Mouse (Mus musculus) retina, postnatal 1 day (tissue): ENCODE measurements around the gene Mien1.

Experiments
- DNase-seq: peaks from one replicate; pipeline ENCODE4 v3.0.0-alpha.2; 2012

The Mien1 gene

DNA sequence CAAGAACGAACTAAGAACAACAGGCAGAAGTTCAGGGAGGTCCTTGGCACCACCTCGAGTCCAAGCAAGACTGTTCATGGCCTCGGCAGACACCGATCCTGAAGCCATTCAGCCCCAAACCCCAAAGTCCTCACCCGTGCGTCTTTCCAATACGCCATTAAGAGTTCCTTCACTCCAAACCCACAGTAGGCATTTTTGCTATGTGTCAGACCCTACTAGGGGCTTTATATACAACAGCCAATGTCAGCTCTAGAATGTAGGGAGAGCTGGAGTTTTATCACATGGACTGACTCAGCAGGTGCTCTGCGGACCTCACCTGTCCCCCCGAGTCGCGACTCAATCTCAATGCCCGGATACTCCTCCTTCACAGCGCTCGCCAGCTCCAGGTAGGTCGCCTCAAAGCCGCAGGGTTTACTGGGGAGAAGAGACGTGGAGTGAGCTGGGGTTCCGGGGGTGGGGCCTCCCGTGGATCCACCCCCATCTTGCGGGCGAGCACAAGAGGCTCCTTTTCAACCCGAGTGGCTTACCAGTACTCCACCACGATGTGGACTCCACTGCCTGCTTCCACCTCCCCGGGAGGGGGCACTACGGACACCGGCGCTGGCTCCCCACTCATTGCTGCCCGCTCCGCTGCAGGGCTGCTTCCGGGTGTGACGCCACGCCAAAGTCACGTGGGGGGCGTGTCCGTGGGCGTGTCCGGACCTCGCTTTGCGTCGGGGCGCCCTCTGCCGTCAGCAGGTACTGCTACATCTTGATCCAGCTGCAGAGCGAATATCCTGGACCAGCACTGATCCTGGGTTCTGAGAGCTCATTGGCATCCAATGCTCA, at the start of gene Mien1:
TSS of gene Mien1 (minus strand) at position 661 of the 828 bp plus-strand sequence.
- DNase-seq = peak; percentile 93

DNA sequence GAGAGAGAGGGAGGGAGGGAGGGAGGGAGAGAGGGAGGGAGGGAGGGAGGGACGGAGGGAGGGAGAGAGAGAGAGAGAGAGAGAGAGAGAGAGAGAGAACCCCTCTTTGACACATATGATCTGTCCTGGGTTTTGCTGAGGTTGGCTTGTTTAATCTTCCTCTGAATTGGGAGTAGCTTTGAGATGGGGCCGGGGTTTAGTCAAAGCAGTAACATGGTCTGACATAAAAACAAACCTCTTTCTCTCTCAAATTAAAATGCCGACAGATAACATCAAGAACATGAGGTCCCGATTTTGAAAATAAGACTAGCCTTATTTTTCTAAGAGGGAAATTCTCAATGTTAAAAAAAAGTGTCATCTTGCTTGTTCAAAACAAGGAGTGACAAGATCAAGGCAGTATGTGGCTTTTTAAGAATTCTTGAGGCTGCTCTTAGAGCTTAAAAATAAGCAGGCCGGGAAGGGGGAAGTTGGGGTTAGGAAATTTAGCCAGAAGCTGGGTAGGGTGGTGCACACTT, 48.8 kb upstream of the Mien1 start:
- DNase-seq = no peak

DNA sequence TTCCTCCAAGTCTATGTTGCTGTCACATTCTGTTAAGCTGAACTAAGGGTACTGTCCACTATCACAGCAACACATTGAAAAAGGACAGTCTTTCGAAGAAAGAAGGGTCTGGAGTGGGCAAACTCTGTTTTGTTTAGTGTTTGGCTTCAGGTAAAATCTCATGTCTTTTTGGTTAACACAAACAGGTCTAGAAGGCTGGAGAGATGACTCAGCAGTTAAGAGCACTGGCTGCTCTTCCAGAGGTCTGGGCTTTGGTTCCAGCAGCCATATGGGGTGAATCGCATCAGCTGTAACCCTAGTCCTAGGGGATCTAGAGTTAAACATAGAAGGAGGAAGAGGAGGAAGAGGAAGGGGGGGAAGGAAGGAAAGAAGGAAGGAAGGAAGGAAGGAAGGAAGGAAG, 47.0 kb upstream of the Mien1 start:
- no peak for DNase-seq

DNA sequence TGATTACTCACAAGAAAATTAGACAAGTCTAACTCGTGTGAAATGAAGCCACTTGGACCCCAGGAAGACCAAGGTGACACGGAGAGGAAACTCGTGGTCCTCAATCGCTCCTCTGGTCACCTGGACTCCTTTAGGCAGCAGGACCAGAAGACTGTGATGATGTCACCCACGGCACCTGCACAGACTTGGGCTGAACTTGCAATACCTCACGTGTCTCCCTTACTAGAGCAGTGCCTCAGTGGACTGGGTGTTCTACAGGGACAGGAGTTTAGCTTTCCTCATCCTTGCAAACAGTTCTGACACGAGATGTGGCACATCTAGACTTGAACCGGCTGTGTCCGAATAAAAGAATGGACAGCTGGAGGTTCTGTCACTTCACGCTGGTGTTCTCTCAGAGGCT, 43.3 kb upstream of the Mien1 start:
- DNase-seq = no peak

DNA sequence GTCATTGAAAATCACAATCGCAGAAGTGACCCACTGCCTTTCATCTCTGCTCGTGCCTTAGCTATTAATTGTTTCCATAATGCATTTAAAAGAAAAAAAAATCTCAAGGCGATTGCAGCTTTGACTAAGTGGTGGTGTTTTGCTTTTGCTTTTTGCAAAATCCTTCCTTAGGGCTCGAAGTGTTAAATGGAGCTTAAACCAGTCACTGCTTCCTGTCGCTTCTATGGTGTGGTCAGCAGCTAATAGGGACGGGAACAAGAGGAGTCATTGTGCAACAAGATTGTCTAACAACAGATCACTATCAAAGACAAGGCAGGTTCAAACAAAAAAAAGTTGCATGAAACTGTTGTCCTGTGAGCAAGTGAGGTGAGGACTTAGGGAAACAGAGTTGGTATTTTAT, 42.4 kb upstream of the Mien1 start:
- DNase-seq = no peak

DNA sequence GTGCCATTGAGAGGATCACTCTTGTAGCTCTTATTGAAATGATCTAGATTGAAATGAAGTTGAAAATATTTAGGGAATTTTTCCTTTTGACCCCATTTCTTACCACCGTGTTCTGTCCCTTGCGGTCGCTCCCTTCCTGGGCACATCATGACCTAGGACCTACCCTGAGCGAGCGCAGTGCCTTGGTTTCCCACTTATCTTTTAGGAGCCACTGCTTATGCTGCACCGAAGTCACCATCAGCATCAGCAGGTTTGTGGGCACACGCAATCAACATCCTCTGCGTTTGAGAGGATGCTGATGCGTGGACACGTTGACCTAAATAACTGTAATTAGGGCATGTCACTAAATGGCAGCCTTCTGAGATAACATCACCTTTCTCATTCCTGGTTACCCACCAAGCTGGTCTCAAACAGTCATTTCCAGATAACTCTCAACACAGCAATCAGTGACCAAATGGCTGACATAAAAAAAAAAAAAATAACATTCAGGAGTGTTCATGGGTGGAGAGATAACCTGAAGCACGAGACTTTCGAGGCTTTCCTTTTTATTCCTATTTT, 41.2 kb upstream of the Mien1 start:
- DNase-seq = no peak

DNA sequence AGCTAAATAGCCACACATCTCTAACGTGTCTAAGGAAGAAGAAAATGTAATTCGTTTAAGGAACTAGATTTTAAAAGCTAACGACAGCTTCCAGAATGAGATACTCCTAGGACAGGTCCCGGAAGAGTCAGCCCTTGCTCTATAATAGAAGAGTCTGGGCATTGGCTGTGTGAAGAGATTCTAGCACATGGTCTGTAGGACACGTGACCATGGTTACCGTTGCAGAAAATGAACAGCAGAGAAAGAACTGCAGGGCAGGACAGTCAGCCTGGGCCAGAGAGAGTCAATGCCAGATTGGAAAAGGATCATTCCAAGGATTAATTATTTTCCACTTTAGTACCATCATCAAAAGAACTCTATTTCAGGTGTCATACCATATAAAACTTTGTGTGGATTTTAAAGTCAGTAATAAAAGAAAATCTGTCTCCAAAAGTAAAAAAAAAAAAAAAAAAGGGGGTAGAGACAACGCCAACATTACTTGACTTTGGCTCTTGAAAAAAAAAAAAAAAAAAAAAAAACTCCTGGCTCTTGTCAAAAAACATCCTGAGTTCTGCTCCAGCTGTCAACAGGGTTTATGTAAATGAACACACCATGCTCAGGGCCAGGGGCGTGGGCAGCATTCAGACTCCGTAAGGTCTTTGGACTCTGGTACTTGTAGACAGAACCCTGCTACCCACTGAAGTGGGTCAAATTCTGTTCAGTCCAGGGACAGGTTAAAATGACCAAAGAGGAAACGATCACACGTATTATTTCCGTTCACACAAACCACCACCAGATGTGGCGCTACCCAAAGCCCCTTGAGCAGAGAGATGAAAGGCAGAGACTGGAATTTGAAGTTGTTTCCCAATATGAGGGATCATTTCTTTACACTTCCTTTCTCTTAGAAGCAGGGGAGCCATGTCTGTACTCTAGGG, 40.5 kb upstream of the Mien1 start:
- DNase-seq = no peak

DNA sequence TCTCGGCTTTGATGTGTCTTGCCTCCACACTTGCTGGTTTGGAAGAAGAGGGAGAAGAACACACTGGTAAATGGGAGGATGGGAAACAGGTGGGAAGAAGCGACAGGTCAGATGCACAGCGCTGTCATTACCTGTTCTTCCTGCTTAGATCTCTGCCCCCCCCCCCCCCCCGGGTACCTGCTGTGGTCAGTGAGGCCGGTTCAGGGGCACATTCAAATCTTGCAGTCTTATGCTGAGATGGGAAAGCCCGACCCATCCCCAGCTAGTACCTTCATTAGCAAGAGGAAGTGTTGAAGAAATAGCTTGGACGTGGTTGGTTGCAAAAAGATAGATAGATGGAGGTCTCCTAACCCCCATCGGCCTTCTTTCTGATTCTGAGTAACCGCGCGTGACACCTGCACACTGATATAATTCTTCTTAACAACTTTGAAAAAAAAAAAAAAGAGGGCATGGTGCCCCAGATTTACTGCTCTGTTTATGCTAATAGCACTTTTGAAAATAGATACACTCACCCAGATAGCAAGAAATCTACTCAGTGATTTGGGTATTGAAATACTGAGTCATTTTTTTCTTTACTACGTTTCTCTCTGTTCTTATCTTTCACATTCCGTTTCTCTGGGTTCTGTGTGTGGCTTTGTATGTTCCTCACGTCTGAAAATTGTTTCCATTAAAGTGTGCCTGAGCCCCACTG, 38.4 kb upstream of the Mien1 start:
- no peak for DNase-seq

DNA sequence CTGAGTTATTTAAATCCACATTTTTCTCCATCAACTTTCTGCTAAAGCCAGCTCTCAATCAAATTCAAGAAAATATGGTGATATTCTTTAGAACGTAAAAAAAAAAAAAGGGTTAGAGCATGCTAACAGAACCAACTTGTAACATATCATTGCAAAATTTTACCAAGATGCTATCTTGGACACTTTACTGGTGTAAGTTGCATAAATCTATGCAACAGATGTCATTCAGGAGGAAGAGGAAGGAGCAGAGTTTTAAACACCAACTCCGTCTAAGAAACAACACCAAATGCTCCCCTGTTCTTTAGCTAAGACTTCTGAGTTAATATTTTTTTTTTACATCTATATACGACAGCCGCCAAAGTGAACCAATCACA, 37.6 kb upstream of the Mien1 start:
- no peak for DNase-seq

DNA sequence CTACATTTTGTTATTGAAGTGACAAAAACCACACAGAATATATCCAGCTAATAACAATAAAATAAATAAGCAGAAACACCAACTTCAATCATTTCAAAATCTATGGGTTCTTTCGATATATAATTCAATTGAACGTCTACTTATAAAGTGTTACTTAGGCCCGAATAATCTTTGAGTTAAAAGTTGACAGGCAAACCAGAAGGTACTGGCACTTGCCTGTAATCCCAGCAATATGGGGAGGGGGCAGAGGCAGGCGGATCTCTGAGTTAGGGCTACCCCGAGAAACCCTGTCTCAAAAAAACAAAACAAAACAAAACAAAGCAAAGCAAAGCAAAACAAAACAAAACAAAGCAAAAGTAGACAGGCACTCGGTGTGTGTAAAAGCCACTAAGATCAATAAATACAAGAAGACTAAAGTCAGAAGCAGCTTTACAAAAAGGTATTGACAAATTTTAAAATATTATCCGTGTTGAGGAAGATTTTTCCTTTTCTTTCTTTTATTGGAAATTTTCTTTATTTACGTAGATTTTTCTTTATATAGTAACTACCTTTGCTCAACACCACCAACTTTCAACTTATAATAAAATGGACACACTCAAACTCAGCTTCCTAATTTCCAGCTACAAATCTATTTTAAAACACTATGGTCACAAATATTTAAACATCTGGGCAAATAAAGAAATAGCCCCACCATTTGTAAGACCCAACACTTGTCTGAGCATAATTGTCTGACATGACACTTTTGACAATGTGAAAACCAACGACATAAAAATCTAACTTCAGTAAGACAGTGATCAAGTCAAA, 37.0 kb upstream of the Mien1 start:
- DNase-seq = no peak

DNA sequence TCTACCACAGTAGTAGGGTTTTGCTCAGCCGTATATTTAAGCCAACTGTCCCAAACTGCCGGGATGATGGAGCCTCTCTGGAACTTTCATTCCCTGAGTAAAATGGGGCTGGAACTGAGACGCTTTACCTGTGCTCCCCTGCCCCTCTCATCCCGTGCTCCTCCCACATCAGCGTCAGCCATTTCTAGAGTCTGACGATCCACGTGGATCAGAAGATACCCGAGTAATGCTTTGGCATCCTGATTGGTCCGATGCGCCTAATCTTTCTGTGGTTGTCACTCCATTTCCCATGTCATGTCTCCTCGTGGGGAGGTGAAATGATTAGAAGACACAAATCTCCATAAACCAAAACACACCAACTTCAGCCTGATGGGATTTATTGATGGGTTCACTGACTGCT, 36.2 kb upstream of the Mien1 start:
- DNase-seq = no peak

DNA sequence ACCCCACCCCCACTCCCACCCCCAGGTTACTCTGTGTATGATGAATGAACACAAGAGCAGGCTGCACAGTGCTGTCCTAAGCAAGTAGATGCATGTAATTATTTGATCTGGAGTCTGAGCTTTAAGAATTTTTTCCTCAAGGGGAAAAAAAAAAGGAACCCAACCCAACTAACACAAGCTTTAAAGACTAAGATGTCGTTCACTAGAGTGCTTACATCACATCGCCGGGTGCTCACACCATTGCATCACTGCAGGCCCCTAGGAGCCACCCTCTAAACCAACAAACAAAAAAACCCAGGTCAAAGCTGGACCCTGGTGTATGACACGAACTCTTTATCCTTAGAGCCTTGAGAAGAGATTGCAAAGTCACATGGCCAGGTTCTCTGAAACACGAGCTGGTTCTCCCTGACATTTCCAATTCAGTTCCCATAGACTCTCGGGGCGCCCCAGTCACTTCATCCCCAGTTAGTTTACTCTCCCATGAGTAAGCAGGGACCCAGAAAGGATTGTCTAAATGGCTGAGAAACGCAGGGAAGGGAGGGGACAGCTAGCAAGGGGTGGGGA, 35.2 kb upstream of the Mien1 start:
- no peak for DNase-seq

DNA sequence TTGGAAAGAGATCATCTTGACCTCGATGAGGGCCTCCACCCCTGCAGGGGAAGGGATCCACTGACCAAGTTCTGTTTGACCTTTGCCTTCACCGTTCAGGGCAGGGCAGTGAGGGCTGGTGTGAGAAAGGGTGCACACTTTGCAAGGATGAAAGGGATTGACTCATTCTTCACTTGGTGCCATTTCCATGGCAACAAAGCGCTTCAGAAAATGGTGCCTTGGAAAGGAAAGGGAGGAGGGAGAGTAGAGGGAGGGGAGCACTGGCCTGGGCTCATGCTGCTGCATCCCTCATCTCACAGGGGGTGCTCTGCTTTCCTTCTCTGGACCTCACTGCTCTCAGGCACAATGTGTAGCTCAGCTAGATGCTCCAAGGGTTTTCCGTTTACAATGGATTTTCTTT, 33.9 kb upstream of the Mien1 start:
- no peak for DNase-seq

DNA sequence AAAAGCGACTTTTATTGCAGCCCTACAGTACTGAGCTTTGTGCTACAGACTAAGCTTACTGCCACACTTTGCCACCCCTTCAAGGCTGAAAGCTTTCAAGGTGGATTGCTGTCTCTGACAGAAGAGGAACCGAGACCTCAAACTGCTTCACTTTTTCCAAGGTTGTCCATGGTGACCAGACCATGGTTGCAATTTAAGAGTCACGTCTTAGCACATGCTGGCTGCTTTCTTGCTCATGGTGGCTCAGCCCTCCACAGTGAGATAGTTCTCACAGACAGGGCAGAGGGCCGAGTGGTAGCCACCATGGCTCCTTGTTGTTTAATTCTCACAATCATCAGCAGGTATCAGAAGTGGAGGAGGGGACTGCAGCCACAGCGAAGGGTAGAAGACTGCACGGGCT, 32.0 kb upstream of the Mien1 start:
- no peak for DNase-seq

DNA sequence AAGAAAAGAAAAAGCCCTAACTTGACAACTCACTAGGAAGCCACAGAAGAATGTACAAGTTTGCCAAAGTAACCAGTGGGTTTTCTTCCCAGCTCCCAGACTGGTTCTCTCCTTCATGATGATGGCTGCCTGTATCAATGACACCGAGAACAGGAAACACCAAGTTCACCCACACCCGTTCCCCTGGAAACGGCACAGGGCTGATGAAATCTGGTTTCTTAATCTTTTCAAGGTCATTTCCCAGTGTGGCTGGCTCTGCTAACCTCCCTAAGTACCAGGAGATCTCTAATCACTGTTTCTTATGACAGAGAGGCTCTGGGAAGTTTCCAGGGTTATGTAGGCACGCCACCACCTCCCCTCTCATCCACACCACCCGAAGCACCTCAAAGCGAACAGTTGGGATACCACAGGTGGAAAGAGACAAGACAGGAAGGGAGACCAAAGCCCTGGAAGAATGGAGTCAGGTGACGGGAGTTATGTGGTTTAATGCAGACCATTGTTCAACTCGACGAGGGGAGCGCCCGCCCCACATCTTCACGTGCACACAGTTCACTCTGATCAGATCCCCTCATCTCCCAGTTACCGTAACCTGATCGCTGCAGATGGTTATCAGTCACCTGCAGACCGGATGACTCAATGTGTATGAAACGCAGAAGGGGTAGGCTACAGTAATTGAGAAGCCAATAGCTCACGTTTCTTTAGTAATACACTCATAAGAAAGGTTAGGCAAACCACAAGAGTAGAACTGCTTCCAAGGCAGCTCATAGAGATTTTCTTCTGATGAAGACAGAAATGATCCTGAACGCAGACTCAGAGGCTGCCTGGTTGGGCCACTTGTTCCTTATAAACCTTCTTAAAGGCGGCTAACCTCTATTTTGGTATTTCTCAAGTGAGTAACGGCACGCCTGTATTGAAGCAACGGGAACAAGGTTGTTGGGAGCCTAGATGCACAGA, 31.2 kb upstream of the Mien1 start:
- no peak for DNase-seq

DNA sequence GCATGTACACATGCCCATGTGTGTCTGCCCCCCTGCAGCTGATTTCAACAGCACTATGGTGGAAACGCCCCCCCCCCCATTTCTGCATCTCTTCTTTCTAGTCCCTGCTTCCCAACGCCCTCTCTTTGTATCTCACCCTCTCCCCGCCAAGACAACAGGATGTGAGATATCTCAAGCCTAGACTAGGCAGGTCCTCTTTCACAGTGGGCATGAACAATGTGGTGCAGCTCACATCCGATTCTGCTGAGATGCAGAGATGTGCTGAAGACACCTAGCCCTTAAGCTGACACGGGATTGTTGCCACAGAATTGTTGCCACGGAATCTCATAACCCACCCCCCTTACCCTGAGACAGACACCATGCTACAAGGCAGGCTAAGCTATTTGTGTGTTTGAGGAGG, 25.7 kb upstream of the Mien1 start:
- DNase-seq = no peak

DNA sequence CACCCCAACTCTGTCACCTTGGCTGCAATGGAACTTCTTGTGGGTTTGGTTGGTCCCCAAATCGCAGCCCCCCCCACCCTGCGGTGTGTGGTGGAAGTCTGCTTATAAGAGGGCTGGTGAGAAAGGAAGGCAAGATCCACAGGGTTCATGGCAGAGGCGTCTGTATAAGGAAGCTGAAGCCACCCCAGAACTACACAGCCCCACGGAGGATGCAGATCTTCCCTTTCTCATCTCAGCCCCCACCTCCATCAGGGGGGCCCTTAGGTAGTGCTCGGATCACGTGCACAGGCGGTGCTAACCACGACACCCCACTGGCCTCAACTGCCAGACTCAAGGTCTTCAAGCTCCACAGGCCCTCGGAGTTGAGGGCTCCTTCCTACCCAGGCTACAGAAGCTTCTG, 25.1 kb upstream of the Mien1 start:
- DNase-seq = no peak

DNA sequence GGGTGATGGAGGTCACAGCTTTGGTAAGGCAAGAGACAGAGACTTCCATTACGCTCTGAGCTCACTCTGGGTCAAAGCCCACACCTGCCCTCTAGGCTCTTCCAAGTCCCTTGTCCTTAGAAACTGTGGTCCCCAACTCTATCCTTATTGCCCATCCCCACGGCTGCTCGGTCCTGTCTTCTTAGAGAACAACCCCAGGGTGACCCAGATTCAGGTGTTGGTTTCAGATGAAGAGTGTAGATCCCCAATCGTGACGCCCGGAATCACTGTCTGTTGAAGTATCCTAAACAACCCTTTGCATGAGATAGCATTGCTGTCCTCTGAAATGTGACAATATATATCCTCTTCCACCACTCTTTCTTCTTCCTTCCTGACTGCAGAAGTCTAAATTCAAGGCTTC, 23.5 kb upstream of the Mien1 start:
- no peak for DNase-seq

DNA sequence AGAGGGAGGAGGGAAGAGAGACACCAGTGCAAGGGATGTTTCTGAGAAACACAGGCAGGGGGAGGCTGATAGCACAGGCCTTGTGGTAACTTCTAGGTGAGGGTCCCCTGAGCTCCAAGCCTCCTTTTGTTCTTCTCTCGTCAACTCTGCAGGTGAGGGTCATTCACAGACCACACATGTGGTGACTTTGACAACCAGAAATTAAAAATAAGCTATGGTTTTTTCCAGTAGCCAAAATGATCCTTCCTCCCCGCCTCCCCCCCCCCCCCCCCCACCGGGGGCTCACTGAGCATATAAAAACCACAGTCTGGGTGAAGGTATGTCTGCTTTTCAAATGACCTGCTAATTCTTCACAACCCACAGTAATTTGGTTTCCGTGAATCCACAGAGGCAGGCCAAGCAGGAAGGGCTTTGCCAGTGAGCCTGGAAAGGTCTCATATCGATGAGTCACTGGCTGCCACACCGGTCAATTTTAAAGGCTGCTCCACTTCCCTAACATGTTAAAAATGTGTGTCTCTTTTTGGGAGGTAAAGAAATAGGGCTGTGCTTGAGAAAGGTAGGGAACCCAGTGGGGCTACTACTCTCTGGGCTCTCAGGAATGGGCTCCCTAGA, 22.4 kb upstream of the Mien1 start:
- DNase-seq = no peak

DNA sequence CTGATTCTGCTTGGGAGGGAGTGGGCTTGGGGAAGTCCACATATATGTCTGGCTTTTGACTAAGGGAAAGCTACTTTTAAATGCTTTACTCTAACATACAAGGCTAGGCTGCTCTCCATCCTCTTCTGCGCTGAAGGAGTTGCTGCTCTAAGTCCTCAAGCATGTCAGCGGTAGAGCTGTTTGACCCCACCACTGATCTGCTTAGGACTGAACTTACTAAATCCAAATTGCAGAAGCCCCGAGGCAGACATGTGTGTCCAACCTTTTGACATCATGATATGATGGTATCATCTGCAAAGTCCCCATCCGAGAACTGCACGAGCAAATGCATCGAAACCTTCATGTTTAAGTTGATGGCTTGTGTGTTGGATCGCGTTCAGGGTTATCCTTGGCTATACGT, 21.1 kb upstream of the Mien1 start:
- no peak for DNase-seq
